8 mouse cellular contexts compared by ENCODE assay signal in genomic region chr9:22624966-22625365, GRCm38 (mm10).
DNase-seq lines count a peak whose midpoint lies in the region; ATAC-seq and TF ChIP-seq lines count a peak whose summit lies in the region.

No protein-coding gene starts in this region.

- no peak overlapping the region for H3K4me3 ChIP-seq in forebrain, embryonic 11.5 days (ENCODE audit: low read depth, low read length)
- H3K4me3 ChIP-seq in forebrain, embryonic 12.5 days (replicated peaks): no peak overlapping the region
- H3K4me3 ChIP-seq in hindbrain, postnatal 0 days (ENCODE audit: low read length): no peak overlapping the region
- H3K4me3 ChIP-seq in liver, postnatal 0 days (ENCODE audit: low read depth, low read length): no peak overlapping the region

- ATAC-seq in forebrain, embryonic 11.5 days (replicated peaks; ENCODE audit: low FRiP score): 0 out of 2 replicates have a peak, but pooled peaks have one; percentile 30
- ATAC-seq in forebrain, embryonic 12.5 days (ENCODE audit: low FRiP score): no peak
- ATAC-seq in hindbrain, postnatal 0 days: no peak
- ATAC-seq in liver, postnatal 0 days: no peak

- no peak overlapping the region for H3K9ac ChIP-seq in forebrain, embryonic 11.5 days (ENCODE audit: low read length)
- no peak overlapping the region for H3K9ac ChIP-seq in forebrain, embryonic 12.5 days
- H3K9ac ChIP-seq in hindbrain, postnatal 0 days (replicated peaks; ENCODE audit: low read length): no peak overlapping the region
- no peak overlapping the region for H3K9ac ChIP-seq in liver, postnatal 0 days (replicated peaks)

- no peak for TF ChIP-seq EP300 in liver, postnatal 0 days (IDR thresholded peaks at IDR 0.05; ENCODE audit: low read depth)

- WGBS in forebrain, embryonic 11.5 days: 57% methylated on average over 9 of the region's 9 CpGs
- 58% methylated on average over 9 of the region's 9 CpGs for WGBS in forebrain, embryonic 12.5 days
- 58% methylated on average over 9 of the region's 9 CpGs for WGBS in hindbrain, postnatal 0 days
- WGBS in liver, postnatal 0 days (ENCODE audit: insufficient replicate concordance): 39% methylated on average over 9 of the region's 9 CpGs

- TF ChIP-seq CTCF in hindbrain, postnatal 0 days (IDR thresholded peaks at IDR 0.05; ENCODE audit: low read depth): peak; percentile 76
- TF ChIP-seq CTCF in liver, postnatal 0 days (IDR thresholded peaks at IDR 0.05; ENCODE audit: low read depth): peak; percentile 77

- no peak for DNase-seq in forebrain, embryonic 11.5 days (ENCODE audit: low spot score)
- peak; percentile 59 for DNase-seq in testis, postnatal 10 days (ENCODE audit: low spot score)
- no peak for DNase-seq in testis, postnatal 14 days (ENCODE audit: low spot score)
- DNase-seq in cerebellum, postnatal 10 days: peak; percentile 69 to 73
- DNase-seq in hindbrain, postnatal 0 days (ENCODE audit: low spot score): peak; percentile 71
- DNase-seq in liver, postnatal 0 days: peak; percentile 28
- DNase-seq in right cerebral cortex, postnatal 14 days: peak; percentile 37

- no peaks in the 10 kb centered on the region for H3K36me3 ChIP-seq in forebrain, embryonic 11.5 days (ENCODE audit: control insufficient read depth, insufficient read depth, low read length)
- no peaks in the 10 kb centered on the region for H3K36me3 ChIP-seq in forebrain, embryonic 12.5 days (replicated peaks)
- H3K36me3 ChIP-seq in hindbrain, postnatal 0 days (ENCODE audit: insufficient read depth, low read length): no peaks in the 10 kb centered on the region
- no peaks in the 10 kb centered on the region for H3K36me3 ChIP-seq in liver, postnatal 0 days (replicated peaks; ENCODE audit: insufficient read depth, low read length)

- H3K4me2 ChIP-seq in forebrain, embryonic 11.5 days (ENCODE audit: low read depth, low read length, severe bottlenecking): no peak overlapping the region
- H3K4me2 ChIP-seq in forebrain, embryonic 12.5 days: no peak overlapping the region
- H3K4me2 ChIP-seq in hindbrain, postnatal 0 days (ENCODE audit: low read depth, low read length): no peak overlapping the region
- no peak overlapping the region for H3K4me2 ChIP-seq in liver, postnatal 0 days (ENCODE audit: low read depth, low read length)

- H3K9me3 ChIP-seq in forebrain, embryonic 11.5 days (ENCODE audit: control insufficient read depth, low read length): no peaks in the 10 kb centered on the region
- H3K9me3 ChIP-seq in forebrain, embryonic 12.5 days: no peaks in the 10 kb centered on the region
- no peaks in the 10 kb centered on the region for H3K9me3 ChIP-seq in hindbrain, postnatal 0 days (ENCODE audit: low read length)
- no peaks in the 10 kb centered on the region for H3K9me3 ChIP-seq in liver, postnatal 0 days (ENCODE audit: low read length)

- no peak overlapping the region for H3K27ac ChIP-seq in forebrain, embryonic 11.5 days (ENCODE audit: low read depth, low read length)
- H3K27ac ChIP-seq in forebrain, embryonic 12.5 days: no peak overlapping the region
- no peak overlapping the region for H3K27ac ChIP-seq in hindbrain, postnatal 0 days
- H3K27ac ChIP-seq in liver, postnatal 0 days (ENCODE audit: low read depth): no peak overlapping the region

- H3K4me1 ChIP-seq in forebrain, embryonic 11.5 days (replicated peaks; ENCODE audit: control insufficient read depth, insufficient read depth, low read length): no peaks in the 10 kb centered on the region
- H3K4me1 ChIP-seq in forebrain, embryonic 12.5 days: no peaks in the 10 kb centered on the region
- H3K4me1 ChIP-seq in hindbrain, postnatal 0 days (ENCODE audit: insufficient read depth, low read length): no peaks in the 10 kb centered on the region
- H3K4me1 ChIP-seq in liver, postnatal 0 days (ENCODE audit: insufficient read depth): no peaks in the 10 kb centered on the region

- no peaks in the 10 kb centered on the region for H3K27me3 ChIP-seq in forebrain, embryonic 11.5 days (ENCODE audit: control insufficient read depth, insufficient read depth, low read length)
- H3K27me3 ChIP-seq in forebrain, embryonic 12.5 days: no peaks in the 10 kb centered on the region
- no peaks in the 10 kb centered on the region for H3K27me3 ChIP-seq in hindbrain, postnatal 0 days (ENCODE audit: insufficient read depth, low read length)
- H3K27me3 ChIP-seq in liver, postnatal 0 days (ENCODE audit: insufficient read depth, low read length): no peaks in the 10 kb centered on the region

Comparison
In these comparisons a context has a peak if more than half of its experiments do, and no peak if none do; other contexts are left out.
1. DNase-seq: peak in testis, postnatal 10 days (single experiment), cerebellum, postnatal 10 days (2 of 2), hindbrain, postnatal 0 days (single experiment), liver, postnatal 0 days (single experiment) and right cerebral cortex, postnatal 14 days (single experiment); none in forebrain, embryonic 11.5 days (single experiment) and testis, postnatal 14 days (single experiment).